Mouse (Mus musculus): ENCODE measurements at regions not wholly inside any gene's neighbourhood (a gene's known extent, or its start where the extent isn't known, plus 50 kb on each side); places are given as distances from the start of the nearest gene placed in this dataset.

GRCm38 (mm10) chr12:118529428-118530361 lies 228.5 kb upstream of the Sp4 start:
- peak overlapping the region; percentile 60 for H3K4me2 ChIP-seq
- 1% methylated on average over 36 of the region's 36 CpGs for WGBS
- H3K9ac ChIP-seq (replicated peaks) = 0 out of 2 replicates have a peak overlapping the region, but pooled peaks have one; percentile 27
- no peaks in the 10 kb centered on the region for H3K36me3 ChIP-seq
- peaks cover 54% of the 10 kb centered on the region for H3K27me3 ChIP-seq
- H3K4me3 ChIP-seq (replicated peaks) = peak overlapping the region; percentile 29
- peak; percentile 79; the same call in 1 of the 2 replicates for ATAC-seq (ENCODE audit: insufficient number of reproducible peaks, insufficient read depth, low FRiP score, low TSS enrichment, low read depth)
- no peaks in the 10 kb centered on the region for H3K9me3 ChIP-seq
- peaks cover 16% of the 10 kb centered on the region for H3K4me1 ChIP-seq (replicated peaks)
- no peak overlapping the region for H3K27ac ChIP-seq

- H3K9ac ChIP-seq (replicated peaks) = no peak overlapping the region
- peaks cover 4% of the 10 kb centered on the region; the same call in 1 of the 2 replicates for H3K27me3 ChIP-seq
- 0 out of 2 replicates have a peak, but pooled peaks cover 12% of the 10 kb centered on the region for H3K4me1 ChIP-seq (replicated peaks)
- no peak overlapping the region for H3K4me3 ChIP-seq (replicated peaks)
- H3K4me2 ChIP-seq = no peak overlapping the region
- H3K36me3 ChIP-seq = no peaks in the 10 kb centered on the region
- WGBS = 61% methylated on average over 2 of the region's 2 CpGs
- H3K27ac ChIP-seq = no peak overlapping the region
- ATAC-seq (ENCODE audit: insufficient number of reproducible peaks, insufficient read depth, low FRiP score, low TSS enrichment, low read depth) = no peak
- H3K9me3 ChIP-seq = no peaks in the 10 kb centered on the region
These were observed 220.5 kb upstream of the Sp4 start for GRCm38 (mm10) chr12:118521770-118522169.

GRCm38 (mm10) chr12:118521329-118521728 lies 220.1 kb upstream of the Sp4 start:
- Histone ChIP-seq H3K9me3 (no peaks in the 10 kb centered on the region), H3K4me3 (replicated peaks) (no peak overlapping the region), H3K27ac (no peak overlapping the region), H3K9ac (replicated peaks) (no peak overlapping the region), H3K4me2 (no peak overlapping the region), H3K4me1 (replicated peaks) (0 out of 2 replicates have a peak, but pooled peaks cover 12% of the 10 kb centered on the region), H3K27me3 (peaks cover 2% of the 10 kb centered on the region; the same call in 1 of the 2 replicates), H3K36me3 (no peaks in the 10 kb centered on the region)
- no peak for ATAC-seq (ENCODE audit: insufficient number of reproducible peaks, insufficient read depth, low FRiP score, low TSS enrichment, low read depth)
- 69% methylated on average over 1 of the region's 1 CpGs for WGBS

GRCm38 (mm10) chr12:118519801-118520327 lies 218.6 kb upstream of the Sp4 start:
- Histone ChIP-seq H3K4me3 (replicated peaks) (no peak overlapping the region), H3K9me3 (no peaks in the 10 kb centered on the region), H3K4me1 (replicated peaks) (0 out of 2 replicates have a peak, but pooled peaks cover 12% of the 10 kb centered on the region), H3K36me3 (no peaks in the 10 kb centered on the region), H3K27me3 (no peaks in the 10 kb centered on the region), H3K27ac (no peak overlapping the region), H3K4me2 (no peak overlapping the region), H3K9ac (replicated peaks) (no peak overlapping the region)
- 50% methylated on average over 10 of the region's 10 CpGs for WGBS
- ATAC-seq (ENCODE audit: insufficient number of reproducible peaks, insufficient read depth, low FRiP score, low TSS enrichment, low read depth) = no peak

DNA sequence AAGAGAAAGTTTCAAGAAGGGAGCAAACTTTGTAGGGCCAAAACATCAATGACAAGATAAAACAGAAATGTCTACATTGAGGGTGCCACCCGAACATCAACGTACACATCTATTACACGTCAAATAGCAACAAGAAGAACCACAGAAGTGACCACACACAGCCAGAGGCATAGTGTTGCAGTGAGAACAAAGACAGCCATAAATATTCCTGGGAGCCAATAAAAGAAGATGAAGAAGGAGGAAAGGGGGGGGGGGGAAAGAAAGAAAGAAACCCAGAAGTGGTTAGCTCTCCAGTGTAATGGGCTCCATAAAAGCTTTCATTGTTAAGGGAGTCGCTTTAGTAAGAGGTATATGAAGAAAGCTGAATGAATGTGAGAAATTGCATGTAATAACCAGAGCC lies 209.7 kb upstream of the Sp4 start:
- Histone ChIP-seq H3K27ac (no peak overlapping the region), H3K36me3 (no peaks in the 10 kb centered on the region), H3K4me3 (replicated peaks) (no peak overlapping the region), H3K9me3 (no peaks in the 10 kb centered on the region), H3K4me1 (replicated peaks) (peaks cover 35% of the 10 kb centered on the region), H3K4me2 (0 out of 2 replicates have a peak overlapping the region, but pooled peaks have one; percentile 4), H3K27me3 (0 out of 2 replicates have a peak, but pooled peaks cover 3% of the 10 kb centered on the region), H3K9ac (replicated peaks) (no peak overlapping the region)
- 7% methylated on average over 4 of the region's 4 CpGs for WGBS
- no peak for ATAC-seq (ENCODE audit: insufficient number of reproducible peaks, insufficient read depth, low FRiP score, low TSS enrichment, low read depth)

- Histone ChIP-seq H3K36me3 (no peaks in the 10 kb centered on the region), H3K4me3 (replicated peaks) (no peak overlapping the region), H3K4me1 (replicated peaks) (peaks cover 35% of the 10 kb centered on the region), H3K9me3 (no peaks in the 10 kb centered on the region), H3K9ac (replicated peaks) (no peak overlapping the region), H3K27ac (no peak overlapping the region), H3K27me3 (0 out of 2 replicates have a peak, but pooled peaks cover 3% of the 10 kb centered on the region), H3K4me2 (no peak overlapping the region)
- peak; percentile 21; the same call in 1 of the 2 replicates for ATAC-seq (ENCODE audit: insufficient number of reproducible peaks, insufficient read depth, low FRiP score, low TSS enrichment, low read depth)
- WGBS = 42% methylated on average over 8 of the region's 8 CpGs
These were observed 208.0 kb upstream of the Sp4 start for GRCm38 (mm10) chr12:118508972-118509917.

DNA sequence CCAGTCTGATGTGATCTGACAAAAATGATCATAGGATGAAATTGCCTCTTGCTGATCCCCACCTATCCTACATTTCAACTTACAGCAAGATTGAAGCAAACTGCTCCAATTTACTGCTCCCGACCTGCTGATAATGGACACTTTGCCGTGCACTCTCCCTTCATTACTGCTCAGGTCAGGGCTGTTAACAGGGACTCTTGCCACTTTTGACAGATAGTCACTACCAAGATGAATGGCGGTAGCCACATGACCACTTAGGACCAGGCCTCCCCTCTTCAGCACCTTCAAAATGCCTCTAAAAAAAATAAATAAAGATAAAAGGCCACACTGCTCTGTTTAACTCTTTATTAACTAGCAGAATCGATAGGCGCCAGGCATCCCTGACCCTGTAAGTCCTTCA lies 199.2 kb upstream of the Sp4 start:
- Histone ChIP-seq H3K36me3 (no peaks in the 10 kb centered on the region), H3K9me3 (no peaks in the 10 kb centered on the region), H3K9ac (replicated peaks) (no peak overlapping the region), H3K4me2 (no peak overlapping the region), H3K4me3 (replicated peaks) (no peak overlapping the region), H3K4me1 (replicated peaks) (0 out of 2 replicates have a peak, but pooled peaks cover 6% of the 10 kb centered on the region), H3K27ac (no peak overlapping the region), H3K27me3 (0 out of 2 replicates have a peak, but pooled peaks cover 4% of the 10 kb centered on the region)
- no peak for ATAC-seq (ENCODE audit: insufficient number of reproducible peaks, insufficient read depth, low FRiP score, low TSS enrichment, low read depth)
- 11% methylated on average over 5 of the region's 5 CpGs for WGBS

DNA sequence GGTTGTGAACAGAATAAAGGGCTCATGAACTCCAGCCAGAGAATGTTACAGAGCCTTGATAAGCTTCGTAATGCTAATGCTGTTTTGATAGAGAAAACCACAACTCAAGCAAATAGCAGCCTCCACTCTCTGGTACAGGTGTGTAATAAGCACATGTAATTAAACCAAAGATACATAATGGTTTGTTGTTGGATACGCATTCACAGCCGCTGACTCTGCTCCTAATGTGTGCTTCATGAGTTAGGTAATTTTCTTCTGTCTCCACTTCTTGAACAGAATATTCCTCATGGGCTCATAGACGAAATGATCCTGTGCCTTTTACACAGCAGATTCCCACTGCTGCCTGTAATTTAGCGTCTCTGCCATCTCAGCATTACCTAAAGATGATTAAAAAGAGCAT lies 186.8 kb upstream of the Sp4 start:
- Histone ChIP-seq H3K4me1 (replicated peaks) (no peaks in the 10 kb centered on the region), H3K9me3 (no peaks in the 10 kb centered on the region), H3K4me2 (no peak overlapping the region), H3K27ac (no peak overlapping the region), H3K9ac (replicated peaks) (no peak overlapping the region), H3K4me3 (replicated peaks) (no peak overlapping the region), H3K36me3 (no peaks in the 10 kb centered on the region), H3K27me3 (no peaks in the 10 kb centered on the region)
- 87% methylated on average over 5 of the region's 5 CpGs for WGBS
- ATAC-seq (ENCODE audit: insufficient number of reproducible peaks, insufficient read depth, low FRiP score, low TSS enrichment, low read depth) = no peak

DNA sequence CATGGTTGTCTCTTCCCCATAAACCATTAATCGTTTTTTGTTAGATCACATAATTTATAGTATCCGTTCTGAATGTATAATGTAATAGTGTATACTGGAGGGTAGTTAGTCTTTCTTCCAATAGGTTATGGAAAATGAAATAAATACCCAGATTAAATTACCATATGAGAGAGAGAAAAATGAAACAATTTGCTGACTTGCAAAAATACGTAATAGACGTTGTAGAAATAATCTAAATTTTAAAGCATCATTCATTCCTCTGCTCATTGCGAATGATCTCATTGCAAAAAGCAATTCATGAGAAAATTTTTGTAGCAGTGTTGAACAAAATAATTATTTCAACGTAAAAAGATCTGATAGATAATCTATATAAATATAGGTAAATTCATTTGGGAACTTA lies 185.2 kb upstream of the Sp4 start:
- 85% methylated on average over 6 of the region's 6 CpGs for WGBS

DNA sequence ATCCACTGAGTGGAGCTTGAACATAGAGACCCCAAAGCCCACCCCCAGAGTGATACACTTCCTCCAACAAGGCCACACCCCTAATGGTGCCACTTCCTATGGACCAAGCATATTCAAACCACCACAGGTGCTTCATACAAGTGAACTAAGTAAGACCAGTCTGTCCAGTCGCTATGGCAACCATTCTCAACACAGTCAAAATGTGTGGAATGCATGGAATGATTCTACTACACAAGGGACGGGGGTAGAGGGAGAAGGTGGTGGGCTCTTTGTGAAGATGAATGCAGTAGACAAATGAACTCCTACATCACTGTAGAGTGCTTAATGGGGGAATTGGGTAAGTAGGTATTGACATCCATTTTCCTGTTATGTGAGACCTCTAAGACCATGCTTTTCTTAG lies 180.1 kb upstream of the Sp4 start:
- ATAC-seq (ENCODE audit: insufficient number of reproducible peaks, insufficient read depth, low FRiP score, low TSS enrichment, low read depth) = no peak
- H3K4me3 ChIP-seq (replicated peaks) = no peak overlapping the region

More for the DNA sequence above, 185.2 kb upstream of the Sp4 start:
- H3K4me3 ChIP-seq (replicated peaks) = no peak overlapping the region
- no peak overlapping the region for H3K27ac ChIP-seq
- ATAC-seq (ENCODE audit: insufficient number of reproducible peaks, insufficient read depth, low FRiP score, low TSS enrichment, low read depth) = no peak
- H3K4me1 ChIP-seq (replicated peaks) = no peaks in the 10 kb centered on the region
- no peaks in the 10 kb centered on the region for H3K9me3 ChIP-seq
- H3K27me3 ChIP-seq = no peaks in the 10 kb centered on the region
- no peak overlapping the region for H3K9ac ChIP-seq (replicated peaks)
- no peak overlapping the region for H3K4me2 ChIP-seq
- no peaks in the 10 kb centered on the region for H3K36me3 ChIP-seq

More for the DNA sequence above, 180.1 kb upstream of the Sp4 start:
- no peak overlapping the region for H3K9ac ChIP-seq (replicated peaks)
- no peak overlapping the region for H3K27ac ChIP-seq
- no peaks in the 10 kb centered on the region for H3K27me3 ChIP-seq
- H3K4me2 ChIP-seq = no peak overlapping the region
- WGBS = 67% methylated on average over 2 of the region's 2 CpGs
- no peaks in the 10 kb centered on the region for H3K4me1 ChIP-seq (replicated peaks)
- H3K36me3 ChIP-seq = no peaks in the 10 kb centered on the region
- H3K9me3 ChIP-seq = no peaks in the 10 kb centered on the region

All from limb, embryonic 12.5 days (tissue).